Mouse (Mus musculus) neural tube, embryonic 15.5 days (tissue): ENCODE results near the gene Masp1. TPM values are rescaled to one million over a fixed set of nuclear protein-coding genes. Genes with fewer than 3 reads are reported as not detected.
A peak's percentile ranks its signal among the peaks of the same experiment; 100 is the strongest.

Experiments used
- ATAC-seq: fragments of 200-750 bp; cut with Nextera tagmentation; 2 replicates; pipeline ENCODE4 v1.8.0; 2017; ENCODE audit warnings: mild to moderate bottlenecking, moderate TSS enrichment, moderate library complexity; ENCODE audit not compliant: low FRiP score
- H3K27ac ChIP-seq: fragments of 300-500 bp; sonication (generic); replicated peaks from 2 replicates; pipeline ENCODE4 v1.5.1; 2015; ENCODE audit warnings: mild to moderate bottlenecking, inconsistent platforms
- H3K27me3 ChIP-seq: fragments of 300-500 bp; sonication (generic); replicated peaks from 2 replicates; pipeline ENCODE4 v1.6.1; 2015; ENCODE audit warnings: inconsistent platforms
- H3K36me3 ChIP-seq: fragments of 300-500 bp; sonication (generic); 2 replicates; pipeline ENCODE4 v1.6.1; 2015; ENCODE audit warnings: inconsistent platforms
- H3K4me1 ChIP-seq: fragments of 300-500 bp; sonication (generic); 2 replicates; pipeline ENCODE4 v1.6.1; 2015; ENCODE audit warnings: inconsistent platforms
- H3K4me2 ChIP-seq: fragments of 300-500 bp; sonication (generic); 2 replicates; pipeline ENCODE4 v1.6.1; 2015; ENCODE audit warnings: inconsistent platforms, mild to moderate bottlenecking, moderate library complexity
- H3K4me3 ChIP-seq: fragments of 300-500 bp; sonication (generic); replicated peaks from 2 replicates; pipeline ENCODE4 v1.5.1; 2015; ENCODE audit warnings: mild to moderate bottlenecking, inconsistent platforms
- H3K9ac ChIP-seq: fragments of 300-500 bp; sonication (generic); replicated peaks from 2 replicates; pipeline ENCODE4 v1.6.1; 2015; ENCODE audit warnings: mild to moderate bottlenecking, inconsistent platforms
- H3K9me3 ChIP-seq: fragments of 300-500 bp; sonication (generic); replicated peaks from 2 replicates; pipeline ENCODE4 v1.6.1; 2016; ENCODE audit warnings: inconsistent platforms
- WGBS: fragments of 180-500 bp; shearing (Covaris S2); methylation state at CpG from one replicate; pipeline ENCODE4 v1.1.7; 2015; ENCODE audit warnings: mixed read lengths; 5-methylcytosine and 5-hydroxymethylcytosine counted together
- polyA plus RNA-seq: library from polyadenylated mRNA; unstranded; fragments of >200 nt; fragmentation: Nextera tagmentation; extraction: Ambion mirVana; gene quantifications from 2 replicates; pipeline ENCODE4 v1.2.1, GENCODE M21; 2015

The Masp1 gene
- polyA plus RNA-seq, 1 experiment from 2014 or later, result 25.6 TPM

- Histone ChIP-seq H3K27me3 (no peaks in the 10 kb centered on the region), H3K36me3 (no peaks in the 10 kb centered on the region), H3K9me3 (peaks cover under 1% of the 10 kb centered on the region; the same call in 1 of the 2 replicates), H3K9ac (no peak overlapping the region), H3K27ac (no peak overlapping the region), H3K4me2 (no peak overlapping the region), H3K4me3 (no peak overlapping the region), H3K4me1 (no peaks in the 10 kb centered on the region)
- no peak for ATAC-seq
- 84% methylated on average over 3 of the region's 3 CpGs for WGBS
Measured at GRCm38 (mm10) chr16:23456534-23456933, 64.1 kb downstream of the Masp1 start.

- ATAC-seq, result no peak
- no peak overlapping the region for H3K4me2 ChIP-seq
- no peaks in the 10 kb centered on the region for H3K36me3 ChIP-seq
- H3K27me3 ChIP-seq, result no peaks in the 10 kb centered on the region
- H3K4me1 ChIP-seq, result no peaks in the 10 kb centered on the region
- no peak overlapping the region for H3K9ac ChIP-seq
- WGBS, result 72% methylated on average over 6 of the region's 6 CpGs
- H3K27ac ChIP-seq, result no peak overlapping the region
- no peaks in the 10 kb centered on the region for H3K9me3 ChIP-seq
- no peak overlapping the region for H3K4me3 ChIP-seq
Measured at GRCm38 (mm10) chr16:23454376-23454775, 66.2 kb downstream of the Masp1 start.

DNA sequence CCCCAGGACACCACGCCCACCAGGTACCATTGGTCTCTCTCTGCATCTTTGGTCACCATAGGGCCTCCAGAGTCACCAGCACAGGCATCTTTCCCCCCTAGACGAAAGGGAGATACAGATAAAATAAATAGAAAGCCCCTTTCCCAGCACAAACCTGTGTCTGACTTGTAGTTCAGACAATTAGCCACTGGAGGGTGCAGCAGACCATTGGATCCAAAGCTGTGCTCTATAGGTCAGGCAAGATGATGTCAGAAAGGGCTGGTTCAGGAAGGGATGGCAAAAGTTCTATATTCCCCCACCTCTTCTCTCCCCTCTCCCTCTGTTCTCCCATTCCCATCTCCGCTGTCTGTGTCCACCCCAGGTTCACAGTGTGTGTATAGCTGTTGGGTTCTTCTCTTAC, 68.1 kb downstream of the Masp1 start:
- Histone ChIP-seq H3K36me3 (no peaks in the 10 kb centered on the region), H3K4me2 (no peak overlapping the region), H3K4me3 (no peak overlapping the region), H3K4me1 (no peaks in the 10 kb centered on the region), H3K9ac (no peak overlapping the region), H3K9me3 (no peaks in the 10 kb centered on the region), H3K27me3 (no peaks in the 10 kb centered on the region), H3K27ac (no peak overlapping the region)
- peak; percentile 81; the same call in 1 of the 2 replicates for ATAC-seq
- WGBS, result 16% methylated on average over 3 of the region's 3 CpGs

- no peaks in the 10 kb centered on the region for H3K27me3 ChIP-seq
Measured at GRCm38 (mm10) chr16:23450816-23451215, 69.8 kb downstream of the Masp1 start.

DNA sequence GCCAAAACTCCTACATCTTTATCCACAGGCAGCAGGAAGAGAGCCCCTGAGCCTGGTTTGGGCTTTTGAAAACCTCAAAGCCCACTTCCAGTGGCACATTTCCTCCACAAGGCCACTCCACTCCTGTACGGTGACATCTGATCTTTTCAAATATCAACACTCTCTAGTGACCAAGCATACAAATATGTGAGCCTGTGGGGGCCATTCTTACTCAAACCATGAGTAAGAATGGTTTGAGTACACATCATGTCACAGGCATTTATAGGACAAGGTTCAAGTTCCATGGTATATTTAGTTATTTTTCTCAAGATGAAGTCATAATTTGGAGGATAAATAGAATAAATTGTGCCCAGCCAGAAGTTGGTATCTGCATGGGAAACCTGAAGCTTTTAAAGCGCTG, 70.7 kb downstream of the Masp1 start:
- Histone ChIP-seq H3K36me3 (no peaks in the 10 kb centered on the region), H3K4me3 (no peak overlapping the region), H3K4me1 (no peaks in the 10 kb centered on the region), H3K9me3 (no peaks in the 10 kb centered on the region), H3K4me2 (no peak overlapping the region), H3K27ac (no peak overlapping the region), H3K9ac (no peak overlapping the region), H3K27me3 (no peaks in the 10 kb centered on the region)
- 94% methylated on average over 2 of the region's 2 CpGs for WGBS
- ATAC-seq, result no peak

More at GRCm38 (mm10) chr16:23450816-23451215, 69.8 kb downstream of the Masp1 start:
- no peak overlapping the region for H3K4me3 ChIP-seq
- H3K36me3 ChIP-seq, result no peaks in the 10 kb centered on the region
- no peaks in the 10 kb centered on the region for H3K9me3 ChIP-seq
- no peak overlapping the region for H3K27ac ChIP-seq
- no peak overlapping the region for H3K9ac ChIP-seq
- WGBS, result 91% methylated on average over 4 of the region's 4 CpGs
- ATAC-seq, result no peak
- H3K4me1 ChIP-seq, result no peaks in the 10 kb centered on the region
- no peak overlapping the region for H3K4me2 ChIP-seq

DNA sequence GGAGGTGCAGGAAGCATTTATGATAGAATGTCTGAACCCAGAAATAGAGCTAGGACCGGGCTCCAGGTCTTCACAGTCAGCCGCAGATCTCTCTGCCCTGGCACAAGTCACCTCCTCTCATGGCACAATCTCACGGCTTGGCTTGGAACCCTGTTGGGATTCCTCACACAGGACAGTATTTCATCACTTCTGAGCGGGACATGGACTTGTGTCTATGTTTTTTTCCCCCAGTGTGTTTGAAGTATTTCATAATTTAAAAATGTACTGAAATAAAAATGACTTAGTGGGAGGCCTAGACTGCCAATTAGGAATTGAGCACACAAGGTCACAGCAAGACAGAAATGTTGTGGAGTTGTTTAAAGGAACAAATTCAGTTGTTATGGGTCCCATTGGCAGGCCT, 76.4 kb downstream of the Masp1 start:
- no peaks in the 10 kb centered on the region for H3K36me3 ChIP-seq
- H3K4me2 ChIP-seq, result no peak overlapping the region
- H3K9me3 ChIP-seq, result no peaks in the 10 kb centered on the region
- ATAC-seq, result no peak
- H3K27me3 ChIP-seq, result no peaks in the 10 kb centered on the region
- H3K9ac ChIP-seq, result no peak overlapping the region
- H3K27ac ChIP-seq, result no peak overlapping the region
- H3K4me3 ChIP-seq, result no peak overlapping the region
- 92% methylated on average over 4 of the region's 4 CpGs for WGBS
- no peaks in the 10 kb centered on the region for H3K4me1 ChIP-seq

GRCm38 (mm10) chr16:23437404-23438166, 83.0 kb downstream of the Masp1 start:
- no peak for ATAC-seq
- WGBS, result 53% methylated on average over 12 of the region's 12 CpGs
- no peaks in the 10 kb centered on the region for H3K9me3 ChIP-seq

DNA sequence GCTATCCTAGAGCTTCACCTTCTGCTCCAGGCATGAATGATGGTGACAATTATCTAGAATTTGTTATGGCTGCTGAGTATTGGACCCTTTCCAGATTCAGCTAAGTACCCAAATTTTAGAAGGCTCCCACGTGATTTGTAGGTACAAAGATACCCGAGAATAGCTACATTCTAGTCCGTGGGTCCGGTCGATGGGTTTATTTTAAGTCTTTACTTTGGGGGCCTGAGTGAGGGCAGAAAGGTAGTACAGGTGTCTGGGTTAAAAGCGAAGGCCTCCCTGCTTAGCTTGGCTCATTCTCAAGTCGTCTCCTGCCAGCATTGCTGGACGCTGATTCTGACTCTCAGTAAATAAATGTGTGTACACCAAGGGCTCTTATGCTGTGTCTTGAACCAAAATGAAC, 90.6 kb downstream of the Masp1 start:
- no peaks in the 10 kb centered on the region for H3K27me3 ChIP-seq
- no peak overlapping the region for H3K27ac ChIP-seq
- no peaks in the 10 kb centered on the region for H3K4me1 ChIP-seq
- H3K4me2 ChIP-seq, result no peak overlapping the region
- H3K4me3 ChIP-seq, result no peak overlapping the region
- H3K9ac ChIP-seq, result no peak overlapping the region
- WGBS, result 79% methylated on average over 8 of the region's 8 CpGs
- H3K9me3 ChIP-seq, result no peaks in the 10 kb centered on the region
- no peaks in the 10 kb centered on the region for H3K36me3 ChIP-seq
- ATAC-seq, result no peak

More at GRCm38 (mm10) chr16:23437404-23438166, 83.0 kb downstream of the Masp1 start:
- no peaks in the 10 kb centered on the region for H3K4me1 ChIP-seq
- no peaks in the 10 kb centered on the region for H3K36me3 ChIP-seq
- H3K27me3 ChIP-seq, result no peaks in the 10 kb centered on the region
- H3K9ac ChIP-seq, result no peak overlapping the region
- no peak overlapping the region for H3K4me2 ChIP-seq
- H3K4me3 ChIP-seq, result no peak overlapping the region
- no peak overlapping the region for H3K27ac ChIP-seq

DNA sequence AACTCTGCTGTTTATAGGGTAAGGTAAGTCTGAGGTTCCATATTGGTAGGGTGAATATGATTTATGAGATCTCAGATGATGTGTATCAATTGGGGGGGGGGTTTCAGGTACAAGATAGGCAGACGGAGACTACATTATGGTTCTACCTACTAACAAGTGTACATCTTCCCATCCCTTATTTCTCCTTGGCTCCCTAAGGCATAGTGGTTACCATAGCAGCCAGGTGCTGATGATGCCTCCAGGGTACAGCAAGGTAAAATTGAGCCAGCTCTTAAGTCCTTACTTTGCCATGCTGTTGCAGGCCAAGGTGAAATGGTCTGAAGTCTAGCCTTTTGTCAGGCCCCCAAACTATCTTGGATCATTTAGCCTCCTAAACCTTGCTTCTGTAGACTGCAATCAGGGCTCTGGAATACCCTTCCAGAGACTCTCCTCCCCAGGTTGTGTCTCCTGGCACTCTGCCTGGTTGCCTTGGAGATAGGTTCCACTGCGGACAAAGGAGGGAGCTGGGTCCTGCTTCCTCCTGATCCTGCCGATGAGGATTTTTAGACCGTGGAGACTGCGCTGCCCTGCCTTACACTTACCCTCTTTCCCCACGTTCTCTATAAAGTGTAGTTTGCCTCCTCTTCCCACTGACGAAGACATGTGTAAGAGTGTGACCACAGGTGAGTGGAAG, 91.8 kb downstream of the Masp1 start, which contains the start of gene Rtp1:
TSS of gene Rtp1 (plus strand) at position 487 of the 673 bp plus-strand sequence.
- H3K27me3 ChIP-seq, result no peaks in the 10 kb centered on the region
- no peak within 1 kb of the TSS for H3K4me3 ChIP-seq
- no peak within 1 kb of the TSS for H3K9ac ChIP-seq
- no peak within 1 kb of the TSS for H3K4me2 ChIP-seq
- no peak for ATAC-seq
- H3K27ac ChIP-seq, result no peak within 1 kb of the TSS
- WGBS, result 71% methylated on average over 7 of the region's 7 CpGs
- H3K9me3 ChIP-seq, result no peaks in the 10 kb centered on the region
- no peaks in the 10 kb centered on the region for H3K36me3 ChIP-seq
- no peaks in the 10 kb centered on the region for H3K4me1 ChIP-seq

DNA sequence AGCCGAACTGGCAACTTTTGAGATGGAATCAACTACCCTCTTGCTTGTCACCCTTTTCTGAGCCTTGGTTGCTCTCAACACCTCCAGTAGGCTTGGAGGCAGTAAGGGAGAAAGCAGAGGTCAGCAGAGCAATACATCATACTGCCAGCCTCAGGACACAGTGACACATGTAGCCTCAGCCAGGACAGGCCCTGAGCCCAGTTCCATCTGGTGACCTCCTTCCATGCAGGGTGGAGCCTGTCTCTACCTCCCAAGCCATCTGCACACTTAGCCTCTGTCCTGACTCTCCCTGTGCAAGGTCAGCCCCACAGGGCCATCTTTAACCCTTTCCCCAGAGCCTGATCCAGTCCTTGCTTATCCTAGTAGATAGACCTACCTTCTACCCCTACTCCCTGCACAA, 92.9 kb downstream of the Masp1 start:
- Histone ChIP-seq H3K4me3 (no peak overlapping the region), H3K4me1 (no peaks in the 10 kb centered on the region), H3K9ac (no peak overlapping the region), H3K27ac (no peak overlapping the region), H3K36me3 (no peaks in the 10 kb centered on the region), H3K9me3 (no peaks in the 10 kb centered on the region), H3K27me3 (no peaks in the 10 kb centered on the region), H3K4me2 (no peak overlapping the region)
- no peak for ATAC-seq
- 90% methylated on average over 1 of the region's 1 CpGs for WGBS

DNA sequence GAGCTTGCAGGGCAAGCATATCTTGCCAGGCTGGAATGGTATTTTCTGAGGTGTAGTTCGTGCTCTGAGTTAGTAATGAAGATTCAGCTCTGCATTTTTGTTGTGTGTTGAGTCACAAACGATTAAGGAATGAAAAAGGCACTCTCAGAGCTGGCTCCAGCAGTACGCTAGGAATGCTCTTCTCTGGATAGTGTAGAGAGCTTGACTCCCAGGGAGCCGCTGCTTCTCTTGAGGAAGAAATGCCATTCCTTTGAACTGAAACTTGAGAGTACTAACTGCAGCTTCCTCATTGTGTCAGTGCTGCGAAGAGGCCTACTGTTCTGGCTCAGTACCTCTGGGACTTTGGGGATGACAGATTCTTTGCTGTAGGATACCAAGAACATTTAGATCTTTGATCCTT, 96.8 kb downstream of the Masp1 start:
- Histone ChIP-seq H3K9me3 (no peaks in the 10 kb centered on the region), H3K4me2 (no peak overlapping the region), H3K27ac (no peak overlapping the region), H3K9ac (no peak overlapping the region), H3K36me3 (no peaks in the 10 kb centered on the region), H3K4me1 (no peaks in the 10 kb centered on the region), H3K4me3 (no peak overlapping the region), H3K27me3 (no peaks in the 10 kb centered on the region)
- no peak for ATAC-seq
- WGBS, result 69% methylated on average over 5 of the region's 5 CpGs

DNA sequence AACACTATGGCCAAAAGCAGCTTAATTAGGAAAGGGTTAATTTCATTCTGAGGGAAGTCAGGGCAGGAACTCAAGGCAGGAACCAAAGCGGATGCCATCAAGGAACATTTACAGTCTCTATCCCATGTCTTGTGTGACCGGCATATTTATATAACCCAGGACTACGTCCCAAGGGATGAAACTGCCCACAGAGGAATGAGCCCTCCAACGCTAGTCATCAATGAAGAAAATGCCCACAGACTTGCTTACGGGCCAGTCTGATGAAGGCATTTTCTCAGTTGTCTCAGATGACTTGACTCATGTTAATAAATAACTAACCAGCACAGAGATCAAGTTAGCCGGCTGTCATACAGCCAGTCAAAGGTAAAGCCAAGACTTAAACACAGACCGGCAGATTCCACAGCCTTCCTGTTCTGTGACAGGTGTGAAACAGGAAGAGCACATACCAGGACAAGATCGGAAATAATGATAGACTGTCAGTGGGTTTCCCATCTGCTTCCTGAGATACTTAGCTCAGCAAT, 101.0 kb downstream of the Masp1 start:
- H3K27me3 ChIP-seq, result no peaks in the 10 kb centered on the region
- H3K27ac ChIP-seq, result no peak overlapping the region
- no peaks in the 10 kb centered on the region for H3K9me3 ChIP-seq
- H3K36me3 ChIP-seq, result no peaks in the 10 kb centered on the region
- no peak overlapping the region for H3K4me3 ChIP-seq
- H3K9ac ChIP-seq, result no peak overlapping the region
- ATAC-seq, result no peak
- peaks cover 19% of the 10 kb centered on the region for H3K4me1 ChIP-seq
- H3K4me2 ChIP-seq, result no peak overlapping the region
- WGBS, result 90% methylated on average over 8 of the region's 8 CpGs
